Mouse (Mus musculus) heart, embryonic 14.5 days (tissue): ENCODE results near the gene Cst13. TPM values are rescaled to one million over a fixed set of nuclear protein-coding genes. Genes with fewer than 3 reads are reported as not detected.
A peak's percentile ranks its signal among the peaks of the same experiment; 100 is the strongest.

Experiments used
- ATAC-seq: fragments of 200-750 bp; cut with Nextera tagmentation; 2 replicates; pipeline ENCODE4 v1.8.0; 2017; ENCODE audit warnings: low read depth, moderate TSS enrichment; ENCODE audit not compliant: insufficient number of reproducible peaks, insufficient read depth, low FRiP score
- H3K27ac ChIP-seq, 2 experiments: fragments of 200-500 bp in 1 of 2; fragments of 300-500 bp in 1 of 2; sonication (generic) in 1 of 2; replicated peaks in 1 of 2; 2 replicates each; pipeline ENCODE4 v1.5.1; 2012 to 2014; ENCODE audit warnings: low read depth in 2 of 2, low read length in 2 of 2, control low read depth in 1 of 2, mild to moderate bottlenecking in 1 of 2, mixed read lengths in 1 of 2; ENCODE audit not compliant: control insufficient read depth in 1 of 2, insufficient read depth in 1 of 2
- H3K27me3 ChIP-seq: fragments of 300-500 bp; sonication (generic); 2 replicates; pipeline ENCODE4 v1.6.1; 2014; ENCODE audit warnings: mild to moderate bottlenecking, low read length, control low read depth; ENCODE audit not compliant: control insufficient read depth, insufficient read depth
- H3K36me3 ChIP-seq: fragments of 300-500 bp; sonication (generic); 2 replicates; pipeline ENCODE4 v1.6.1; 2014; ENCODE audit warnings: mild to moderate bottlenecking, control low read depth, low read length, mixed read lengths; ENCODE audit not compliant: control insufficient read depth, insufficient read depth
- H3K4me1 ChIP-seq, 2 experiments: fragments of 200-500 bp in 1 of 2; fragments of 300-500 bp in 1 of 2; sonication (generic) in 1 of 2; 2 replicates each; pipeline ENCODE4 v1.6.1; 2012 to 2014; ENCODE audit warnings: low read length in 2 of 2, control low read depth in 1 of 2, mixed read lengths in 1 of 2; ENCODE audit not compliant: control insufficient read depth in 2 of 2, insufficient read depth in 2 of 2
- H3K4me2 ChIP-seq: fragments of 300-500 bp; sonication (generic); 2 replicates; pipeline ENCODE4 v1.6.1; 2014; ENCODE audit warnings: mild to moderate bottlenecking, low read length
- H3K4me3 ChIP-seq, 2 experiments: fragments of 200-500 bp in 1 of 2; fragments of 300-500 bp in 1 of 2; sonication (generic) in 1 of 2; 2 replicates each; pipeline ENCODE4 v1.5.1; 2012 to 2014; ENCODE audit warnings: low read length in 2 of 2, mild to moderate bottlenecking in 2 of 2, control low read depth in 1 of 2, low read depth in 1 of 2, moderate library complexity in 1 of 2; ENCODE audit not compliant: control insufficient read depth in 1 of 2, insufficient read depth in 1 of 2
- H3K9ac ChIP-seq: fragments of 300-500 bp; sonication (generic); 2 replicates; pipeline ENCODE4 v1.6.1; 2014; ENCODE audit warnings: mild to moderate bottlenecking, low read length
- H3K9me3 ChIP-seq: fragments of 300-500 bp; sonication (generic); 2 replicates; pipeline ENCODE4 v1.6.1; 2016; ENCODE audit warnings: low read length, control low read depth; ENCODE audit not compliant: control insufficient read depth
- WGBS: fragments of 180-500 bp; shearing (Covaris S2); extraction: QIAGEN DNeasy Blood & Tissue Kit; methylation state at CpG from one replicate; pipeline ENCODE4 v1.1.7; 2014; 5-methylcytosine and 5-hydroxymethylcytosine counted together
- polyA plus RNA-seq: library from polyadenylated mRNA; unstranded; fragments of >200 nt; fragmentation: Nextera tagmentation; extraction: Ambion mirVana; gene quantifications from 2 replicates; pipeline ENCODE4 v1.2.1, GENCODE M21; 2014

The Cst13 gene
- polyA plus RNA-seq, 1 experiment from 2014 or later: not detected

DNA sequence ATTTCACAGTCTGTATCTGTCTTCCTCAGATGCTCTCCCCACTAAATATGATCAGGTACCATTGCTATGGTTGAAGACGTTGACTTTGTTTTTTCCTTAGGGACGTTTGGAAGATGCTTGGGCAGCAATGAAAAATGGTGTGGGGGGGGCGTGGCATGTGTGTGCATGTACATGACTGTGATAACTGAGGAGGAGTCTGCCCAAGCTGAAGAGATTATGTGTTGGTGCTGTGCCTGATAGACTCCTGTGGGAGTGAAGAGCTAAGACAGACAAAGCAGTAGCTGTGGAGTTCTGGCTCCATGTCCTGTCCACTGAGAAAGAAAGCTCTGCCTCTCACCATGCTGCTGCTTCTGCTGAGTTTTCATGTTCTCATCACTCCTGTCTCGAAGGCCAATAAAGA is 15.0 kb downstream of the Cst13 start, which contains the start of gene Cst9:
Gene Cst9, plus strand, starts transcription at position 236 of the 400 bp plus-strand sequence.
- ATAC-seq: no peak
- no peaks in the 10 kb centered on the region for H3K27me3 ChIP-seq
- no peak within 1 kb of the TSS for H3K4me3 ChIP-seq
- H3K9ac ChIP-seq: no peak within 1 kb of the TSS
- WGBS: 64% methylated on average over 4 of the region's 4 CpGs
- no peak within 1 kb of the TSS for H3K4me2 ChIP-seq
- H3K27ac ChIP-seq: no peak within 1 kb of the TSS
- H3K9me3 ChIP-seq: no peaks in the 10 kb centered on the region
- H3K36me3 ChIP-seq: no peaks in the 10 kb centered on the region
- H3K4me1 ChIP-seq: no peaks in the 10 kb centered on the region

GRCm38 (mm10) chr2:148838075-148838777 is 18.3 kb downstream of the Cst13 start:
- Histone ChIP-seq H3K27ac (no peak overlapping the region), H3K9ac (no peak overlapping the region), H3K4me1 (no peaks in the 10 kb centered on the region), H3K27me3 (no peaks in the 10 kb centered on the region), H3K4me2 (no peak overlapping the region), H3K9me3 (no peaks in the 10 kb centered on the region), H3K4me3 (no peak overlapping the region), H3K36me3 (no peaks in the 10 kb centered on the region)
- no peak for ATAC-seq
- 79% methylated on average over 5 of the region's 5 CpGs for WGBS

DNA sequence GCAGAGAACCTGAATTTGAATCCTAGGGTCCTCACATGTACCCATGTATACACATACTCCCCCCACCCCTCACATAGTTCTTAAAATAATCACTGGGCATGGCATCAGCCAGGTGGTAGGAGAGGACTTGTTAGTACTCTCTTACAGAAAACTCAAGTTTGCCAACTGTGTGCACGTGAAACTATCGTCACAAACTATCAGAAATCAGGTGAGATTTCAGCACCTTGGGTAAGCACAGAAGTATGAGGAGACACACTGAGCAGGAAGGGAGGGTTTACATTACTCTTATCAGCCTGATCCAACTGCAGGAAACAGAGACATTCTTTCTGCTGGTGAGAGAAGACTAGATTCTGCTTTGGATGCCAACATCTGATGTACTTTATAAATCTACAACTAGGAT is 19.3 kb downstream of the Cst13 start:
- H3K27ac ChIP-seq: no peak overlapping the region
- no peak for ATAC-seq
- H3K27me3 ChIP-seq: no peaks in the 10 kb centered on the region
- WGBS: 40% methylated on average over 2 of the region's 2 CpGs
- no peaks in the 10 kb centered on the region for H3K36me3 ChIP-seq
- H3K9me3 ChIP-seq: no peaks in the 10 kb centered on the region
- H3K4me1 ChIP-seq: no peaks in the 10 kb centered on the region
- no peak overlapping the region for H3K9ac ChIP-seq
- H3K4me3 ChIP-seq: no peak overlapping the region
- no peak overlapping the region for H3K4me2 ChIP-seq

- Histone ChIP-seq H3K27ac (no peak overlapping the region), H3K27me3 (no peaks in the 10 kb centered on the region), H3K9ac (no peak overlapping the region), H3K4me2 (0 out of 2 replicates have a peak overlapping the region, but pooled peaks have one; percentile 30), H3K4me1 (peaks cover 0 to 1% of the 10 kb centered on the region in 2 experiments; a peak in 1 of 4 replicates), H3K9me3 (no peaks in the 10 kb centered on the region), H3K36me3 (no peaks in the 10 kb centered on the region), H3K4me3 (no peak overlapping the region)
- 38% methylated on average over 8 of the region's 8 CpGs for WGBS
- peak; percentile 31; the same call in 1 of the 2 replicates for ATAC-seq
These were observed 31.4 kb downstream of the Cst13 start for GRCm38 (mm10) chr2:148851116-148851906.

DNA sequence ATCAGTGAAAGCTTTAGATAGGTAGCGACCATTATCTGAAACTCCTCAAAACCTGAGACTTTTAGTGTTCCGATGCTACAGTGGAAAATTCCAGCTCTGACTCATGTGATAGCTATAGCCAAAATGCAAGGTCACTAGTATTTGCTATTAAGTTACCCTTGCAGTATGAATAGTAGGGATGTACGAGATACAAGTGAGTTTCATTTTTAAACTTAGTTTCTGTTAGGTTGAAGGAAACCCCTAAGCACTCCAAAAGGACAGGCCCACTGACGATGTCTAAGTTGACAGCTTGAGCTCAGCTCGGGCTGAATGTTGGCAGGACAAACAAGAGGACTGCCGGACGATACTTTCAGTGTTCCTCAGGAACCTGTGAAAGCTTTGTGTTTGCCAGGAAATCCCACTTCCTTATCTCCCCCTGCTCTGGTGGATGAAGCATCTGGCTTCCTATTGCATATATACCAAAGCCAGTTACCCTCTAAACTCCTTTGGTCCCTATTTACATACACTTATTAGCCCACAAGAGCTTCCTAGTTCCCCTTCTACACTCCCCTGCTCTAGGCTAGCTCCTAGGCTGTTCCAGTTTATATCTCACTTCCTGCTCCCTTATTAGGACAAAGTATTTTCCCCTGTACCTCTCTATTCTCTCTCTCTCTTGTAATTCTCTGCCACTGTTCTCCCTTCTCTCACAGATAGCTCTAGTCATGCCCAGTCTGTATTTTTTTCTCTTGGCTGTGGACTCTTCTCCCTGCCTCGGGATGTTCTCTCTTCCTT is 36.9 kb downstream of the Cst13 start:
- Histone ChIP-seq H3K4me2 (peak overlapping the region; percentile 40), H3K4me1 (peaks cover 2 to 17% of the 10 kb centered on the region in 2 experiments), H3K27ac (peak overlapping the region; percentile 29 to 50), H3K36me3 (no peaks in the 10 kb centered on the region), H3K9me3 (no peaks in the 10 kb centered on the region), H3K27me3 (no peaks in the 10 kb centered on the region), H3K4me3 (no peak overlapping the region), H3K9ac (no peak overlapping the region)
- ATAC-seq: peak; percentile 26; the same call in 1 of the 2 replicates
- 25% methylated on average over 8 of the region's 8 CpGs for WGBS

DNA sequence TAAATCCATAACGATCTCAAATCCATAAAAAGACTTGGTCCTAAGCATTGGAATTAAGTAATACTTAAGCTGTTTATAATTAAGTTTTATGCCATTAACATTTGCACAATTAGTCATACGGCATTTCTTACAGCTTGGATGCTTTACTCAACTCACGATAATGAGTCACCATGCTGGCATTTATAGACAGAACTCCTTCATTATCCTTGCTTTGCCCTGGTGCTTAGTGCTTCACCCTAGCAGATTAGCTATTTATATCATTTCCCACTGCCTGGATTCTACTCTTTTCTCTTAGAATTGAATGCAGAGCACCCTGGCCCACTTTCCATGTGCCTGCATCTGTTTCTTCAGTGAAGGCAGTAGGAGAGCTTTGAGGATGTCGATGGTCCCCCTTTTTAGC is 37.6 kb downstream of the Cst13 start:
- H3K9me3 ChIP-seq: no peaks in the 10 kb centered on the region
- WGBS: 56% methylated on average over 4 of the region's 4 CpGs
- peak overlapping the region in 1 of 2 experiments; percentile 50; a peak in 1 of 4 replicates for H3K27ac ChIP-seq
- no peaks in the 10 kb centered on the region for H3K36me3 ChIP-seq
- H3K4me2 ChIP-seq: no peak overlapping the region
- ATAC-seq: no peak
- H3K4me3 ChIP-seq: no peak overlapping the region
- no peak overlapping the region for H3K9ac ChIP-seq
- H3K4me1 ChIP-seq: peaks cover 2 to 17% of the 10 kb centered on the region in 2 experiments
- H3K27me3 ChIP-seq: no peaks in the 10 kb centered on the region

- H3K9me3 ChIP-seq: no peaks in the 10 kb centered on the region
- no peaks in the 10 kb centered on the region for H3K36me3 ChIP-seq
- peaks cover 2 to 26% of the 10 kb centered on the region in 2 experiments for H3K4me1 ChIP-seq
- no peak overlapping the region for H3K4me2 ChIP-seq
- no peak overlapping the region for H3K4me3 ChIP-seq
- H3K27ac ChIP-seq: 0 out of 4 replicates have a peak overlapping the region, but pooled peaks of 1 of the 2 experiments have one; percentile 6
- no peaks in the 10 kb centered on the region for H3K27me3 ChIP-seq
- no peak overlapping the region for H3K9ac ChIP-seq
- 71% methylated on average over 4 of the region's 4 CpGs for WGBS
- ATAC-seq: no peak
These were observed 41.1 kb downstream of the Cst13 start for GRCm38 (mm10) chr2:148860993-148861392.
